Mouse (Mus musculus) NIH3T3 (cell line): ENCODE measurements around the gene Agpat2.

Source experiments
- DNase-seq: peaks from one replicate; pipeline ENCODE4 v3.0.0-alpha.2; 2012; ENCODE audit warnings: low read depth

The Agpat2 gene

DNA sequence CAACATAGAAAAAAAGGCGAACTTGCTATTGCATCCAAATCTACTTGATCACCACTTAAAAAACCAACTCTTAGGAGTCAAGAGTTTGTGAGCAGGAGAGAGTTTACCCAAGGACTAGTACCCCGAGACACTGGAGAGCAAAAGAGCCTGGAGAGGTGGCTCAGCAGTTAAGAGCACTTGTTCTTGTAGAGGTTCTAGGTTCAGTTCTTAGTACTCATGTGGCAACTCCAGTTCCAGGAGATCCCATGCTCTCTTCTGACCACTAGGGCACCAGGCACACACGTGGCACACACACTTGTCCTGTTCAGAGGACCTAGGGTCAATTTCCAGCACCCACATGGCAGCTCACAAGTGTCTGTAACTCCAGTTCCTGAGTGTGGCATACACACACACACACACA is 21.9 kb upstream of the Agpat2 start:
- no peak for DNase-seq

DNA sequence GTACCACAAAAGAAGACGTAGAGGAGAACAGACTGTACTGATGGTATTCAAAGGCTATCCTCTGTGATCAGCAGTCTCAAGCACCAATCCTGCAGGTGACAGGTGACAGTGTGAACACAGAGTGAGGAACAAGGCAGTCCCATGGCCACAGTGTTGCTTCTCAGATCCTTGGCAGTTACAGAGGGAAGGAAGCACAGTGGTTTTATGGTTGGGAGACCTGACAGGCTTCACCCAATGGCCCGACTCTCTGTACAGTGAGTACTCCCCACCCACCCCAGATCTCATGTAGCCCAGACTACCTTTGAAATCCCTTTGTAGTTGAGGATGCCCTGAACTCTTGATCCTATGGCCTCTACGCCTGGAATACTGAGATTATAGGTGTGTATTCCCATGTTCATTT is 21.2 kb upstream of the Agpat2 start:
- DNase-seq, result no peak

DNA sequence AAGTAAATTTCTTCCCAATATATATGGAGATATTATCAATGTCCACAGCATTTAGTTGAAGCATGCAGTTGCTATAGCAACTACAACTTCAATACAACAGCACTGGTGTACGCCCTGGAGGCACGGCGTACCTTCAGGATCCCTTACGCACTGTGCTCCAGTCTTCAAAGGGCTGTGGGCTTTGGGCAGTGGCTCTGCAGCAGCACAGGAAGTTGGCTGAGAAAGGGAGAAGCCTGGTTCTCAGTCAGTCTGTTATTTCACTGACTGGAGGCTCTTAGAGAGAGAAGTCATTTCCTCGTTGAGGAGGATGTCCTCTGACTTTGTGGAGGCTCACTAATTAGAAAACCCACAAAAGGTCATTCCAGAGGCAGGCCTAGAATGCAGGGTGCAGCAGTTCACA is 18.8 kb upstream of the Agpat2 start:
- DNase-seq, result no peak

DNA sequence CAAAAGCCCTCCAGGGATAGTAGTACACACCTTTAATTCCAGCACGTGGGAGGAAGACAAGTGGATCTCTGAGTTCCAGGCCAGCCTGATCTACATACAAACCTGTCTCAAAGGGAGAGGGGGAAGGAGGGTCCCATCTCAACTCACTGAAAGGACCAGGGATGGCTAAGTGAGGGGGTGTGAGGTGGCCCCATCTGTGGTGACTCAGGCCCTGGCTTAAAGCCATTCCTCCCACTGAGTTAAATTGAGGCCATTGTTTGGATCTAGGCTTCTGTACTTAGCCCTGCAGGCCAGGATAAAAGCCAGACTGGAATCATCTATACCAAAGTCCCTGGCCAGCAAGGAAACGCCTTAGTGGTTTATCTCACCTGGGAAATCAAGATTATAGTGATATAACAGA is 17.0 kb upstream of the Agpat2 start:
- peak; percentile 49 for DNase-seq

DNA sequence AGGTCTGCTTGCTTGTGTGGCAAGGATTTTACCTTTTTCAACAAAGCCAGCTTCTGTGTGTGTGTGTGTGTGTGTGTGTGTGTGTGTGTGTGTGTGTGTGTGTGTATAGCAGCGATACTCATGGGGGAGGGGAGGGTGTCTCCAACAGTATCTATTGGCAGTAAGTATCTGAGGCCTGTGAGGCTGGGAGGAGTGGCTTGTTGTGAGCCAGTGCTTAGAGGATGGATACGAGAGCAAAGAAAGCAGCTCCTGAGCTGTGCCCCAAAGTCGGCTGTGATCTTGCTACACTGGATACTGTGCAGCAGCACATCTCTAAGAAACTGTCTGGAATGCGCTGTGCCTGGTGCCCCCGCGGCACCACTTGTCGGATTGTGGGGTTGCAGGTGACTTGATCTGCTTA is 13.7 kb upstream of the Agpat2 start:
- DNase-seq, result no peak

DNA sequence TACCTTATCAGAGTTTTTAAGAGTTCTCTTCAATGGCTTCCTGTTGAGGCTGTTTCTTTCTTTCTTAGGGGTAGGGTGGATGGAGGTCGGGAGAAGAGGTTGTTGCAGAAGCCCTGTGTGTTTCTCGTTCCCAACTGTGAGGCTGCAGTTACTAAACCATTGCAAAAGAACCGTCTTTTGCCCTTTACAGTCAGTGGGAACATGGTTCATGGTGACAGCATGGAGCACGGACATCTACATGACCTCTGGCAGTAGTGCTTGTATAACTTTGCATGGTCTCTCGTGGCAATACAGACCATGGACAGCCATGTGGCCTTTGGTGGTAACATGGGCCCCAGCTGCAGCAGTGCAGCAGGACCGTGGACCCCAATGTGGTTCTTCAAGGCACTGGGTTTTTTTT is 13.1 kb upstream of the Agpat2 start:
- DNase-seq, result no peak

DNA sequence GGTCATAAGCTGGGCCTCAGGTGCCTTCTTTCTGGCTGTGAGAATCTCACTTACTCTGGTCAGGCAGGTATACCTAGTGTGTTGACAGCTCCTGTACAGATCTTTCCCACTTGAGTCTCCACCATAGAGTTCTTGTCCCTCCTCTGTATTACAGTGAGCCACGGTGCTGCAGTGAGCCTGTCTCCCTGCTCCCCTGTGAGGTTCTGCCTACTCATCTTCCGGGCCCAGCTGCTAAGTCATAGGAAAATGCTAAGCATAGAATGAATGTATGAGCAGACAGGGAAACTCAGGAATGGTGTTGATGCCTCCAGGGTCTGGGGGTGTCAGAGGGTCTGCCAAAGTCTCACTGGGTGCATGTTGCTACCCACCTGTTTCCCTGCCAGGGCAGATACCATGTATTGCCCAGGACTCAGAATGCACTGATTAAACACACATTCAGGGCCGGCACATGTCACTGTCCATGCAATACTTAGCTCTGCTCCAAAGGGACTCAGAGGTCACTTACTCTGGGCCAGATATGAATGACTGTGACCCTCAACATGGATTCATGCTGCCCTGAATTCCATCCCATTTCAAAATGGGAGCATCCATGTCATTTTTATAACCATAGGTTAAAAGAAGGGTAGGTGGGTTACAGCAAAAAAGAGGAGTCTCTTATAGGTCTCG is 11.4 kb upstream of the Agpat2 start:
- no peak for DNase-seq

DNA sequence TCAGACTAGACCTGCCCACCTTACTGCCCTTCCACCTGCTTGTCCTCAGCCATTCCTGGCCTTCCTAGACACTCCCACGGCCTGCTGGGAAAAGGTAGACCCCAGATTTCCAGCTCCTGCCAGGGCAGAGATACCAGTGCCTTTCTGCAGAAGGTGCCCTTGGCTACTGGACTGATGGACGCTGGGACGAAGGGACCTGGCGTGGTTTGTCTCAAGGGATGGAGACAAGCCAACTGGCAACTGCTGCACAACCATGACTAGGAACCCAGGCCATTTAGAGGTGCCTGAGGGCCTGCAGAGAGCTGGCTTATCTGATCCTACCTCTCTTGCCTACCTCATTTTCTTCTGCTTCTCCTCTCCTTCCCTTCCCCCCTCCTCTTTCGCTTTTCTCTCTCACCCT is 10.7 kb upstream of the Agpat2 start:
- no peak for DNase-seq

DNA sequence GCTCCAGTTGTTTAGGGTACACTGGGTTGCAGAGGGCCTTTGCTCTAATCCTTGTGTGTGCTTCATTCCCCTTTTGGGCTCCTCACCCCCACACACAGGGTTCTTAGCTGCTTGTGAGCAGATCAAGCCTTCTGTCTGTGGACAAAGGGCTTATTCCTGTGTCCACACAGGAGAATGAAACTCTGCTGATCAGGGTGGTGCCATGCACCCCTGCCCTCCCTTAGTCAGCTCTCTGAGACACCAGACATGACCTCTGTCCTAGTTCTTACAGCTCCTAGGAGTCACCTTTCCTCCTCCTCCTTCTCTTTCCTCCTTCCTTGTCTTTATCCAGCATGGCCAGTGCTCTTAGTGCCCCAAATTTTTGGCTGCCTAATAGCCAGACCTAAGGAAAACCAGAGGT is 7.7 kb upstream of the Agpat2 start:
- no peak for DNase-seq

DNA sequence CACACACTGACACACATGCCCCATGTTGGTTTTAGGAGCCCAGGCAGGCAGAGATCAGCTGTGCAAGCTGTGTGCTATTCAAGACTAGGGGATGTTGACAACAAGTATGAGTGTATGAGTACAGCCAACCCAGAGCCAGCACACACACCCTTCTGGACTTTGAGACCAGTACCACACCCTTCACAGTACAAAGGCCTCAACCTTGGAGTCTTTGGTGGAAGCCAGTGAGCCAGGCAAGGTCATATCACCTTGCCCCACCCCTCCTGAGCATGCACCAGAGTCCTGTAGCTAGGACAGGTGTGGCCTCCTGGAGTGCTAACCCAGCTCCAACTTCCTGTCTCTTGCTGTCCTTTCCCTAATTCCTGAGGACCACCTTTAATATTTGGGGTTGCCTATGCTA is 6.8 kb upstream of the Agpat2 start:
- no peak for DNase-seq

DNA sequence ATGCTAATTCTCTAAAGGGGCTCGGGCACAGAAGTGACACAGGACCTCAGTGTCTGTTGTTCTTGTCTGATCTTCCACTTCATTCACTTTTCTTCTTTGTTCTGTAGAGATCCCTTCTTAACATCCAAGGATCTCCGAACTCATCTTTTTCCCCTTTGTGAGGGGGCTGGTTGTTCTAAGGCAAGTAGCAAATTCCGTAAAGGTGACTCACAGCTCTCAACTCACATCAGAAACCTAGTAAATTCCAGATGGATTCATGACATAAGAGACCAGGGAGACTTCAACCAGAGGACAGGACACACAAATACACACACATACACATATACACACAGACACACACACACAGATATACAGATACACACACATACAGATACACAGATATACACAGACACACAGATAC is 6.3 kb upstream of the Agpat2 start:
- peak; percentile 53 for DNase-seq

DNA sequence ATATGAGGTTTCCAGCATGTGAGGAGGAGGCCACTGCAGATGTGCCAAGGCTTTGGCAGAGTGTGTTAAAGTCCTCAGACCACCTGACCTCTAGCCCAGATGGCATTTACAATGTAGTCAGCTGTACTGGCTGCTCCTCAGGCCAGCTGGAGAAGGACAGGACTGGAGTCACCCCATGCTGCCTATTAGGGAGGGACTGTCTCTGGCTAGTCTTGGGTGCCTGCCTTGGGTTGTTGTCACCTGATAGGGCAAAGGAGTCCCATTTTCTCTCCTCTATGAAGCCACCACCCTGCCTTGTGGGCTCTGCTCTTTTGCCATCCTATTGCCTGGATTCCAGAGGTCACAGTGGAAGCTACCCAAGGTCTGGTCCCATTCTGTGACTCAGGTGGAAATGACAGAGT is 5.0 kb upstream of the Agpat2 start:
- DNase-seq, result no peak

DNA sequence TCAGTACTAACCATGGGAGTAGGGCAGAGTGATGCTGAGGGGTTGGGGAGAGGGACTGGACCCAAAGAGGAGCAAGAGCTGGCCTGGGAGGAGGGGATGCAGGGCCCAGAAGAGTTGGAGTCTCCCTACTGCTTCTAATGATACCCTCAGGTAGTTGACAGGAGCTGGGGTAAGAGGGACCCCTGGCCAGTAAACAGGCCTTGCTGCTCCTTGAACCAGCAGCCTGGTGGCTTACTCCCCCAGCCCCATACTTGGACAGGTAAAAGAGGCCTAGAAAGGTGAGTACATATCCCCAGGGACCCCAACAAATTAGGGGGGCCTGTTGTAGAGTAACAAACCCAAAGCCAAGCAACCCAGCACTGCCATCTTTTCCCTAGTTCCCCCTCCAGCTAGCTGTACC is 4.6 kb upstream of the Agpat2 start:
- no peak for DNase-seq

DNA sequence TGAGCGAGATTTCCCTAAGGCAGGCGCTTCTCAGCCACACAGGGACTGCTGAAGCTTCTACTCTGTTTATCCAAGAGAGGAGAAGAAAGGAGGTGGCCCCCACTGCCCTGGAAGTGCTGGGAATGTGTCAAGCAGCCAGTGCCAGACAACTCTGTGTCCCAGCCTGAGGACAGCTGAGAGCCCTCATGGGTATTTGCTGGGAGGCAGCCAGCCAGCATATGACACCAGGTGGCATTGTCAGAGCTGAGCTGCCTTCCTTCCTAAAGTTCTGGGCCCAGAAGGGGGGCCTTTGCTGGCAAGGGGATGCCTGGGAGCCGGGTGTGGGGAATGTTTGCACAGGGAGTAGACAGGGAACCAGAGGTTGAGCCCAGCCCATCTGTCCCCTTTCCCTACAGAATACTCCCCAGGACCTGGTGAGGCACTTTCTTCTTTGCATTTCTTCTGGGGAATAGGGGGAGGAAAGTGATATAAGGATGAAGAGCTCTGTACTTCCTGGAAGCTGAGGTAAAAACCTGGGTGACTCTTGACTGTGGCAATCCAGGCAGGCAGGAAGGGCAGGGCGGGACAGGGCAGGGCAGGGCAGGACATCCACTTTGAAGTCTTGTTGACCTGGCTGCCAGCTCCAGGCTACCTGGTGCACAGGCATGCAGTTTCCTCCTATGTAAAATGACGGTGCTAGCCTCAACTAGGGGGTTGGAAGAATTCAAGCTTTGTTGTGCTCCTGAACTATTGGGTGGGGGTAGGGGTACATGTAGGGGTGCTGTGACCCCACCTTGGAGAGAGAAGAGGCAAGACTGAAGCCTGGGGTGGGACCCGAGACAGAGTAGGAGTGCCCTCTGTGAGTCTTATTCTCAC is 3.1 kb upstream of the Agpat2 start:
- DNase-seq, result no peak

DNA sequence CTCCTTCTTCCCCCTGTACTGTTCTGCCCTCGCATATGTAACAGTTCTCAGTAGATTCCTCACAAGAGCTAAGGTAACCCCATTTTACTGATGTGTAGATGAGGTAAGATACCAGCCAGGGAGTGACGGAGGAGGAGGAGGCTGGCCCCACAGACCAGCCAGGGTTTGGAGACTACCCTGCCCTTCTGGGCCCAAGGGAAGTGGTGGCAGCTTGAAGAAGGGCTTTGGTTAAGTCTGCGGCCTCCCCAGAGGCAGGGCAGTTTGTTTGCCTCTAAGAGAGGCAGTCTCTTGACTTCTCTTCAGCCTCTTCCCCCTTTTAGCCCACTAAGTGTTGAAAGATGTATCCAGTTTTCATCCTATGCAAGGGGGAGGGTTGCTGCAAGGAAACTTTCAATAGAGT is 2.4 kb upstream of the Agpat2 start:
- no peak for DNase-seq

DNA sequence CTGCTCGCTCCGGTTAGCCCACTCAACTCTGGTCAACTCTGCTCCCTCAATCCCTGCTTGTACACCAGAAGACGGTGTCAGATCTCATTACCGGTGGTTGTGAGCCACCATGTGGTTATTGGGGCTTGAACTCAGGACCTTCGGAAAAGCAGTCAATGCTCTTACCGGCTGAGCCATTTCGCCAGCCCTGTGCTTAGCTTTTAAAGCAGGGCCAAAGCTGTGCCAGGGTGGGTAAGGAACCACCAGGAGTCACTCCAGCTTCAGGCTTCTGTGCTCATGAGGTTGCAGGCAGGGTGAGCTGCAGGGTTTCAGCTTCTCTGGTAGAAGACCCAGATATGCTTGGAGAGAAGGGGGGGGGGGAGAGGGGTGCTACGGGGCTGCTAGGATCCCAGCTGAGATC is 1.1 kb upstream of the Agpat2 start:
- DNase-seq, result no peak

DNA sequence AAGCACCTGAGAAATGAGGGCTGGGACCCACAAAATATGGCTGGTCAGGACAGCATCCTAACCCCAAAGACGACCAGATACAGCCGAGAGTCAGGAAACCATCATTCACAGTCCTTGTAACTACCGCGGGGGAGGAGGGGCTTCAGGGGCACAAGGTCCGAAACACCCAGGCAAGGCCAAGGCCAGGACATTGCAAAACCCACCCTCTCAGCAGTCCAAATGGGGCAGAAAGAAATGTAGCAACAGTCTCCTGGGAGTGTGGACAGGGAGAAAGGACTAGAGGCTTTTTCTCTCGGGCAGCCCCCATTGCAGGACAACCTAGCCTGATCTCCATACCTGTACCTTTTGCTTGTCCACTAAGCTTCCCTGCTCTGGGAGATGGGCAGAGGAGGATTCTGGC is 1.1 kb downstream of the Agpat2 start:
- DNase-seq, result no peak

DNA sequence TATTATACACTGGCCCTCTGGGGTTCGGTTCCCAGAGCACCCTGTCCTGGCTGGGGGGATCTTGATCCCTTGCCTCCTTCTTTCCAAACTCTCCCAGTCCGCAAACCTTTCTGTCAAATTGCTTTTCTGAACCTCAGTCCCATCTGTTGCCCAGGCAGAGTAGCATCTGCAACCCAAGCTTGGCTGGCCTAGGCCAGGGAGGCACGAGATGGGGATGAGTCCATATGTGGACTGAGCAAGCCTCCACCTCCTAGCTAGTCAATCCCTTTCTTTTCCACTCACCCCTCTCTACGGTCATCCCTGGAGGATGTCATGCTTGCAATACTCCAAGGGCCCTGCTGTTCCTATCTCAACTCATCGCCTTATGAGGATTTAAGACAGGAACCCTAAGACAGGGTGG is 1.6 kb downstream of the Agpat2 start:
- no peak for DNase-seq

DNA sequence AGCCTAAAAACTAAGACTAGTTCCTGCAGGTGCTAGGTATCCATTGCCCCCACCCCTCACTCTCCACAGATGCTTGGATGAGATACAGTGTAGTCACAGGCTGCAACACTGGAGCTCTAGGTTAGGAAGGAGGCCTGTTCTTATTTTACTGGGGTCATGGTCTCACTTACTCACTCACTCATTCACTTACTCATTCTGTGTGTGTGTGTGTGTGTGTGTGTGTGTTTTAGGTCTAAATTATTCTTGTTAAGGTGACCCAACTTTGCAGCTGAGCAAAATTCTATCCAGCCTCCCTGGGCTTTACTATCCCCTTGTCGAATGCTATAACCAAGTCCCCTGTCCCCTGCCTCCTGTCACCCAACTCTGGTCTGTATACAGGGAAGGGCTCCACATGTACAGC is 2.6 kb downstream of the Agpat2 start:
- peak; percentile 36 for DNase-seq

DNA sequence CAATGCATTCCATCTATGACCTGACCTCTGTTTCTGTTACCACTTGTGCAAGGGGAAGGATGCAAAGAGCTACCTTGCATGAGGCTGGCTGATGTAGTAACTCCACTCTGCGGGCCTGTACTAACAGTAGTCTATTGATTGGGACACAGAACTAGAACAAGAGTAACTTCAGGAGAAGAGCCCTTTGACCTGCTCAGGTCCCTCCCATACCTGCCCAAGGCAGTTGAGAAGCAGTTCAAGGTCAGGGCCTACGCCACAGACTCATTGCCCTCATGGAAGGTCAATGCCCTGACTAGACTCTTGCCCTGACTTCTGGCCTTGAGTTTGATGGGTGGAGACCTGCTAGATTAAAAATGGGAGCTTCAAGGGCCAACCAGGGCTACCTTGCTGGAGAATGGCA is 3.6 kb downstream of the Agpat2 start:
- no peak for DNase-seq

DNA sequence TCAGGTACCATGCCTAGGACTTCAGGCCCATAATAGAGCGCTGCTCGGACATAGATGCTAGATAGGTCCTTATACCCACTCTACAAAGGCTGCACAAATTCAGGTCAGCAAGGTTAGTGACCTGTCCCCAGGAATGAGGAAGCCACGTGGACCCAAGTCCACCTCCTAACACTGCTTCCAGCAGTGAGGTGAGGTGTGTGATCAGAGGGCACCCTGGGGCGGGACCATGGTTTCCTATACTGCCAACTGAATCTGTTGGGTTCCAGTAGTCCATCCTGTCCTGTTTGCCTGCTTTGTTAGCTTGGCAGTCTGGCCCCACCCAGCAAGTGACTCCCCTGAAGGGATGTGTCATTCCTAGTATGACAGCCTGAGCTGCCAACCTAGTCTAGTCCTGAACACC is 4.3 kb downstream of the Agpat2 start:
- DNase-seq, result no peak

DNA sequence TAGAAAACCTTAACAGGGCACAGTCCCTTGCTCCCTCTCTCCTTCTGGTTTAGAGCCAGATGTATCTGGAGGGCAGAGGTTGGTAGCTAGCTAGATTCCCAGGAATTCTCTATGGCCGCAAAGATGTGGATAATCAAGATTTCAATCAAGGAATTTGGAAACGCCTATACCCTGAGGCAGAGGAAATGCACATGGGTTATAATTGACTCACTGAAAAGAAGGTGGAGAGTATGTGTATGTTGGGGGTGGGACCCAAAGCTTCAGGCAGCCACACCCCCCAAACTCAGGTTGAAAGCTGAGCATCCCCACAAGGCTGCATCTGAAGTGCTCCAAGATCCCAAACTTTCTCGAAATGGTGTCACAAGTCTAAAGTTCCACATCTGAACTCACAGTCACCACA is 5.8 kb downstream of the Agpat2 start:
- DNase-seq, result peak; percentile 59

DNA sequence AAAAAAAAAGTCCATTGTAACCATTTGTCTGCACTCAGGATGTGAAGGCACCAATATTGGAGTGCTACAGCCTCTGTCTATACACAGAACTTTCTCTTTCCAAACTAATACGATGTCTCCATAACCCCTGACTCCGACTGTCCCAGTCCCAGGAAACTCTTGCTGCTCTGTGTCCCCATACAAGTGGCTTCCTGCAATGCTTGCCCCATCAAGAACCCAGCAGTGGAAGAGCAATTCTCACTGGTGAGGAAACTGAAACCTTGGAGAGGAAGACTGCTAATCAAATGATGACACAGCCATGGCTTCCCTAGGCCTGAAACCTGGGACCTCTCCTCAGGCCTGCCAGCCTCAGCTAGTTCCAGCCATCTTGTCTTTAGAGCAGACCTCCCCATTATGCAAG is 6.4 kb downstream of the Agpat2 start:
- no peak for DNase-seq

DNA sequence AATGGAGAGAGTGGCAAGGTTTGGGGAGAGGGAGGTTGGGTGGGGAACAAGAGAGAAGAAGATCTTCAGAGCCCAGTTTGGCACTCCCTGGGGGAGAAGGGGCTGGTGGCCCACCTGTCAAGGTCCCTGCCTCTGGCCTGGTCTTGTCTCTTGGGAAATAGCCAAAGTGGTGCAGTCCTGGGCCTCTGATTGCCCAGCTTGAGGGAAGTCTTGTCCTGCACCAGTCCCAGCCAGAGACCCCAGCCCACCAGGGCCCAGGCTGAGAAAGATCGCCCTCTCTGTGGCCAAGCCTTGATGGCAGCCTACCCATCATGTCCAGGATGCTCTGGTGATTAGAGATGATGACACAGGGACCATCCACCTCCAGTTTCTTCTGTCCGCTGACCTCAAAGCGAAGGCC is 7.3 kb downstream of the Agpat2 start:
- no peak for DNase-seq
